Mouse (Mus musculus) retina, postnatal 7 days (tissue): ENCODE data around the gene Dock2.

Source experiments
- DNase-seq: peaks from one replicate; pipeline ENCODE4 v3.0.0-alpha.2; 2012; ENCODE audit warnings: low read depth, low spot score

The Dock2 gene

GRCm38 (mm10) chr11:34427212-34427611, 356.5 kb downstream of the Dock2 start:
- no peak for DNase-seq

- no peak for DNase-seq
These were observed 359.1 kb downstream of the Dock2 start for GRCm38 (mm10) chr11:34424546-34424945.

- no peak for DNase-seq
These were observed 362.6 kb downstream of the Dock2 start for GRCm38 (mm10) chr11:34421061-34421460.

GRCm38 (mm10) chr11:34416619-34416979, 367.1 kb downstream of the Dock2 start:
- DNase-seq = no peak

- no peak for DNase-seq
These were observed 367.6 kb downstream of the Dock2 start for GRCm38 (mm10) chr11:34415884-34416618.

- no peak for DNase-seq
These were observed 376.8 kb downstream of the Dock2 start for GRCm38 (mm10) chr11:34406850-34407249.

- DNase-seq = no peak
These were observed 377.4 kb downstream of the Dock2 start for GRCm38 (mm10) chr11:34406309-34406708.

- DNase-seq = no peak
These were observed 378.4 kb downstream of the Dock2 start for GRCm38 (mm10) chr11:34405311-34405710.

- no peak for DNase-seq
These were observed 382.3 kb downstream of the Dock2 start for GRCm38 (mm10) chr11:34401343-34401742.

GRCm38 (mm10) chr11:34398555-34398954, 385.1 kb downstream of the Dock2 start:
- DNase-seq = no peak

GRCm38 (mm10) chr11:34397661-34398060, 386.0 kb downstream of the Dock2 start:
- no peak for DNase-seq

GRCm38 (mm10) chr11:34395802-34396201, 387.9 kb downstream of the Dock2 start:
- no peak for DNase-seq

GRCm38 (mm10) chr11:34392105-34392504, 391.6 kb downstream of the Dock2 start:
- no peak for DNase-seq

GRCm38 (mm10) chr11:34389261-34390116, 394.2 kb downstream of the Dock2 start:
- DNase-seq = no peak

- no peak for DNase-seq
These were observed 398.5 kb downstream of the Dock2 start for GRCm38 (mm10) chr11:34385001-34385688.

GRCm38 (mm10) chr11:34384178-34384577, 399.5 kb downstream of the Dock2 start:
- no peak for DNase-seq

- DNase-seq = no peak
These were observed 400.2 kb downstream of the Dock2 start for GRCm38 (mm10) chr11:34383501-34383900.

GRCm38 (mm10) chr11:34377649-34378048, 406.0 kb downstream of the Dock2 start:
- DNase-seq = no peak

GRCm38 (mm10) chr11:34375557-34375956, 408.1 kb downstream of the Dock2 start:
- DNase-seq = no peak

GRCm38 (mm10) chr11:34372224-34372623, 411.5 kb downstream of the Dock2 start:
- DNase-seq = no peak

- DNase-seq = no peak
These were observed 427.6 kb downstream of the Dock2 start for GRCm38 (mm10) chr11:34356109-34356508.

GRCm38 (mm10) chr11:34355406-34355805, 428.3 kb downstream of the Dock2 start:
- DNase-seq = no peak
